Mouse (Mus musculus): ENCODE measurements around the gene Acadl.

The Acadl gene

DNA sequence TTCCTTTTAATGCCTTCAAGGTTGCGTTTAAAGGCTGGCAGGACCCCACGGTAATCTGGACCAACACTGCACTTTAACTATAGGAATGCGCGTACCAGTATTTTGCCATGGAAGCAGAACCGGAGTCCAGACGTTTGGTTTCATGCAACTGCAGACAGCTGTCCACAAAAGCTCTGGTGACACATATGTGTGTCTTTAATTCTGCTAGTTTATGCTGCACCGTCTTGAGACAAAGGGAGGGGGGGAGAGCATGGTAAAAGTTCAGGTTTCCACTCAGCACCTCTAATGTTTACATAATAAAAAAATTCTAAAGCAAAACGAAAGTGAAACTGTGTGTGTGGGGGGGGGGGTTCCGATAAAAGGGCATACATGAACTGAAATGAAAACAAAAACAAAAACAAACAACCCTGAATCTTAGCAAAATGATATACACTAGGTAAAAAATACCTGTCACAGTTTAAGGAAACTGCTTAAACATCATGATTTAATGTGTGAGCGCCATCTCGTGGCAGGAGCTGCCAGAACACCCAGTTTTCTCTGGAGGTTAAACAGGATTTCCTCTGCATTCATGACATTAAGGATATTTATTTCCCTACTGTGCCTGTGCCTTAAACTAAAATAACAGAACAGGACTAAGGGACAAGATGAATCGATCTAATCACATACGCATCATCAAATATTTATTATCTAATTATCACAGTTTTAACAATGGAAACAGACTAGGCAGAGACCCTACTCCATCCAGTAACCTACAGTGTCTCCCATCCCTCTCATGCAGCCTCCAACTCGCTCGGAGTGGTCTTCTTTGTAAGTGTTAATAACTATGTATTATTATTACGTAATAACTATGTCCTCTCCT is 24.7 kb downstream of the Acadl start:
- peak; percentile 76 for DNase-seq

DNA sequence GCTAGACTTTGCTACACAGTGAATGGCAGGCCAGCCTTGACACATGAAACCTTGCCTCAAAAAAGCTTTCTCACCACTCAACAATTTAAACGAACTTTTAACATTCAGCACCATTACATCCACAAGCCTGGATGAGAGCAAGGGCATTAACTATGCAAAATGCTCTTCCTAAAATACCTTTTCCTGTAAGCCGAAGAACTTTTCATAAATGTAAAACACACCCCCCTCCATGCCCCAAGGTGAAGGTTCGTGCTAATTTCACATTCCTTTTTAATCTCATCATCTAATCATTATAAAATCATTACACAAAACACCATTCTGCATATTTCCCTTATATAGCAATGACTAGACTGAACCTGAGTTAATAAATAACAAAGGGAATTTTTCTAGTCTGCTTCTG is 25.9 kb downstream of the Acadl start:
- DNase-seq: no peak

DNA sequence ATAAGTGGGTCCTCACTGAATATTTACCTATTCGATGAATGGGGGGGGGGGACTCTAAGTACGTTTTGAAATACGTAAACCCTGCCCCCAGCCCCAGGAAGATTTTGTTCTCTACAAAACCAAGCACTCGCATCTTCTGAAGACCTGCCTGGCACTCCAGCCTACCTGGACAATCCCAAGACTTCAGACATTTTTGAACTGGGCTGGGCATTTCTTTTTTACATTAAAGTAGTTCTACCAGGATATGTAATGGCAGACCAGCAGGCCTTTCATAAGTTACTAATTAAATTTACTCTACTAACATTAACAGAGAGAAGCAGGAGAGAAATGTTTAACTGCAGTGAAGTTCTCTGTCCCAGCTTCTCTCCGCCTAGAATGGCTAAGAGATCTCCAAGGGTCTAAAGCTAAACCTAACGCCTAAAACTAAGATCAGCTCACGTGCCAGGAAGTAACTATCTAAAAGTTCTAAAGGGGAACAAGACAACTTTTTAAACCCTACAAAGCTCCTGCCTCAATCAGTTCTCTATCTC is 30.4 kb downstream of the Acadl start:
- DNase-seq: no peak

DNA sequence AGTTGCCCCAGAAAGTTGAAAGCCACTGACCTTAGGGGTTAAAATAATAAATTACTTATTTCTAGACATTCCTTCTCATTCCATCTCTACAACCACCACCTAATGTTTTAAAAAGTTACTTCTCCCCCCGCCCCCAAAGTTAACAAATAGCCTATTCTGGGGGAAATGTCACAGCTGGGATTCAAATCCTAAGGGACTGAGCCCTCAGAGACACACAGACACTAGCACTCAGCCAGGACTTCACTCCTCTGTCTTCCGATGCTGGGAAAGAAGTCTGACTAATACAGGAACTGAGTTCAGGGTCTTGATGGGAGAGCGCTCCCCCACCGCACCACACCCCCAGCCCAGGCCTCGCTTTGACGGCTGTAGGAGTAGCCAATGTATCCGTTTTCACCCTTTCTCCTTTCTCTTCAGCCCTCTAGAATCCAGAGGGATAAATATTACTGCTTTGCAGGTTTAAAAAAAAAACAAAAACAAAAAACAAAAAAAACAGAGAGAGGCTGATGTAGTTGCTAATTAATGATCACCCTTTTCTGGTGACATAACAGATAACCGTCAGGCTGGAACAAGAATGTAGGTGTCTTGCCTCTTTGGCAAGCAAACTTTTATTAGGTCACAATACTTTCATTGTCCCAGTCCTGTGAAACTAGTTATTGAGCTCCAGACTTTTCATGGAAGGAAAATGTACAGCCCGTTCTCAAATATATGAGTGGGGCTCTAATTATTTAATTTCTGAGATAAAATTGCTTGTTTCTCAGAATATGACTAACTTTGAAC is 31.1 kb downstream of the Acadl start:
- no peak for DNase-seq

DNA sequence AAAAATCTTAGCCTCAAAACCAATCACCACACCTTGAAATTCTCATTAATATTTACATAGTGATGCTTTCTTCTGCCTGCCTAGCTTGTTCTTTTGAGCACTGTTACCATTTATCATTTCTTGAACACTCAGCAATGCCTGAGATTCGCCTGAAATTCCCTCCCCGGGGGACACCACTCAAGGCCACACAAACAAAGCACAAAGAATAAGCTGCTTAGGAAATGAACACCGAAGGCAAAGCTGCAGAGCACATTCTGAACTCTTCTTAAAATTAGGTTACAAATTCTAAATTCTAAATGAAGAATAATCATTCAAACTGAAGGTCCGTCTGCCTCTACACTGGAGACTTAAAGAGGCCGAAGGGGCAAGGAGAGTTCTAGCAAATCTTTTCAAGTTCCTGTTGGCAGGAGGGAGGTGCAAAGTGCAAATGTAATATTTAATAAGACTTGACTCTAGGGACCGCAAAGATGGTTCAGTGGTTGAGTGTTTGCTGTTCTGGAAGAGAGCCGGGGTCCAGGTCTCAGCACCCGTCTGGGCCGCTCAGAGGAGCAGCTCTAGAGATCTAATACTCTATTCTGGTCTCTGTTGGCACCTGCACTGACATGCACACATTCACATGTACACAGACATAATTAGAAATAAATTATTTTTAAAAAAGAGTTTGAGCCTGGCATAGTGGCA is 33.5 kb downstream of the Acadl start:
- no peak for DNase-seq

DNA sequence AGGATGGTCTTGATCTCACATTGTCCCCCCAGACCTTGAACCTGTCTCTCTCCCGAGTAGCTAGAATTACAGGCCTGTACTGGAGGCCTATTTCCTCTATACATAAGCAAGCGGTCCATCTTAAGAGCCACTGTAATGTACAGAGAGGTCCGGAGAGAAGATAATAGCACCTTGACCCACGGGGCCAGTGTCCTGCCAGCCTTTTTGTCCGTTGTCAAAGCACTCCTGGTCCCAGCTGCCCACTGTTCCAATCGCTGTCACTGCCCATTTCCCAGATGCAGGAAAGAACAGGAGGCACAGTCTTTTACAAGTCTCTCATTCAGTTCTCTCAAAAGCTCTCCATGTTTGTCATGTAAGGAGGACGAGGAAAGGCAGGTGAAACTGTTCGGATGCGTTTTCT is 41.1 kb downstream of the Acadl start:
- DNase-seq: no peak

DNA sequence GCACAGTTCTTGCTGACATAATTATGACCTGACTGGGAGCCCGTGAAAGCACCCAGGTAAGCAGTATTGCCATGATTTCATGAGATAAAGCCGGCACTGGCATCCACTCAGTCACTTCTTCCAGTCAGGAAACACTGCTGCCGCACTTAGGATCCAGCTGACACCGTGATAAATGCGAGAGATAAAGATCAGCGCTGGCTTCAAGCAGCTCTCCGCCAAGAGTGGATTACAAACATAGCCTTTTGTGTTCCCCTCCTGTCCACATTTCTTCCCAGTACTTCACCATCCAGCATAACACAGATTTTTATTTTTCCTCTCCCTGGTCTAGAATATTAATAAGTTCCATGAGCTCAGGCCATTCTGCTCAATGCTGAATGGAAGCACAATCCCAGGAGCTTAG is 42.8 kb downstream of the Acadl start:
- no peak for DNase-seq

DNA sequence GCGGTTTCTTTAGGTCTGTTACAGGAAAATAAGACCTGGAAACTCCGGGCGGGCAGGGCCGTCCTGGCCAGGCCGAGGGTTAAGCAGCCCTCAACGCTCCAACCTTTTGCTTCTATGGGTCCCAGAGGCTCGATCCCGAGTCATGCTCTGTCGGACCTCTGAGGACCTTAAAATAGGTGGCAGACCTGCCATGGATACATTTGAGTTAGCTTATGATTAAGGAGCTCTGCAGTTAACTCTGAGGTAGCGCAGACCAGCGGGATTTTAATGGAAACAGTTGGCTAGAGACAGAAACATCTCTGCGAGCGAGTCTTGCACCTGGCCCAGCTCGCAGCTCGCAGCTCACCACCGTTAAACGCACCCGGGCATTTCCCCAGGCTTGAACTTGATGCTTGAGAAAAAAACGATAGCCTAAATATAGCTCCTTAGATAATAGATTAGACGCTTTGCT is 45.2 kb downstream of the Acadl start:
- DNase-seq: no peak

DNA sequence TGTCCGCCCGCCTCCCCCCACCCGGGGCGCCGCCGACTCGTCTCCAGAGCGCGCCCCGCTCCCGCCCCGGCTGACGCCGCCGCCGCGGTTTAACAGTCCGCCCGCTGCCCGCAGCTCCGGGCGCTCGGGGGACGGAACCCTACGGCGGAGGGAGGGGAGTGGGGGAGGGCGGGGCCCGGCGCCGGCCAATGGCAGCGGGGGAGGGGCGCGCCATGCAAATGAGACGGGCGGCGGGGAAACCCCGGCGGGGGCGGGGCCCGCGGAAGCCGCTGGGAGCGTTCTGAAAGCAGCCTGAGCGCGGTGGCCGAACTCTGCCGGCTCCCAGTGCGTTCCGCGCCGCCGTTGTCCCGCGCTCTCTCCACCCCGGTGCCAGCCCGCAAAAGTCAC is 45.6 kb downstream of the Acadl start, which contains the start of gene Kansl1l:
Gene Kansl1l (minus strand): TSS at position 110 of the 387 bp plus-strand sequence.
- DNase-seq: peak; percentile 95

DNA sequence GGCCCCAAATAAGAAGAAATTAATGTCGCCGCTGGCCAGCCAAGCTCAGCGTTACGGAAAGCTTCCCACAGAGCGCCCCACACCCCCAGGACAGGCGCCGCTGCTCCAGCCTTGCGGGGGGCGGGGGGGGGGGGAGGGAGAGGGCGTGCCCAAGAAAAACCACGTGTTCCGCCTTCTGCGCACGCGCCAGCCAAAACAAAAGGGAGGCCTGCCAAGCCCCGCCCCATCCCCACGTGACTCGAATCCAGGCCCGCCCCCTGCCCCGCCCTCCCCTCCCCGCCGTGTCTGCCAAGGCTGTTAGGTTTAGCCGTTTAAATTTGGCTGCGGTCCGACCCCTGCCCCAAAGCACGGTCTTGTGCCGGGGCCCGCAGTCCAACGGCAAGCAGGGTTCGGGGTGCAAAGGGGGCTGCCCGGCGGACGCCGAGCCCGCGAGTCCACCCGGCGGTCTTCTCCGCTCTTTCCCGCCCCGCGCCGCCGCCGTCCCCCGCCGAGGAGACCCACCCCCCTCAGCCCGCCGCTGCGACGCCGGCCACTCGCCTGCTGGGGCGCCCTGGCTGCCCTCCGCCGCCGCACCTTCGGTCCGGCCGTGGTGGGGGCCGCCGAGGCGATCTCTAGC is 46.1 kb downstream of the Acadl start:
- DNase-seq: peak; percentile 92

DNA sequence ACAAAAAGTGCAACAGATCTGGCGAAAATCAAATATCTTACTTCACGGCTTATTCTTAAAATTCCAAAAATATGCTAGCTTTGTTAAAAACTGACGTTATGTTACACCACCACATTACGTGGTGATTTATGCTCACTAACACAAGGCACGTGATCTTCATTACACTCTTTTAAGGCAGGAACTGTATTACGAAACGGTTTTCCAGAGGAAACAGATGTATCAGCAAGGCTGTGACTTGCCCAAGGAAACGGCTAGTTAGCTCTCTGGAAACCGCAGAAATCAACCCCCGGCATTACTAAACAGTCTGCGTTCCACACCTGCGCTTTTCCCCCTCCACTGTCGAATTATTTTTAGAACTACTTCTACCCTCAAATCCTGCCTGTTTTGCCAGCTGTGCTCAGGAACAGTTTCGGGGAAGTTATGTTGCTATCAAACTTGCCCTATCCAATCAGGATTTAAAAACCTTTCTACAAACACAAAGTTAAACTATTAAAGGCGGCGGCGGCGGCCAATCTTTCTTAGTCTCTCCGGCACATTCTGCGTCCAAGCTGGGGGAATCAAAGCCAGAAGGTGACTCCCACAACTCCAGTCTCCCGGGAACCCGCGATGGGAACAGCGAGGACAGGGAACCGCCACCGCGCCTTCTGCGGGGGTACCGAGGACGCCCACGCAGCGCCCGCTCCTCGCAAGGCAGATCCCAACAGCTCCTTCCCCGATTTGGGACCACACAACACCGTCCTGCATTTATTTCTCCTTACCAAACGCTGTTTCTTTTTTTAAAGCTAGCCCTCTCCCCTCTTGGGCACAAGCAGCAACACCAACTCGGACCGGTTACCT is 46.9 kb downstream of the Acadl start:
- DNase-seq: peak; percentile 72

DNA sequence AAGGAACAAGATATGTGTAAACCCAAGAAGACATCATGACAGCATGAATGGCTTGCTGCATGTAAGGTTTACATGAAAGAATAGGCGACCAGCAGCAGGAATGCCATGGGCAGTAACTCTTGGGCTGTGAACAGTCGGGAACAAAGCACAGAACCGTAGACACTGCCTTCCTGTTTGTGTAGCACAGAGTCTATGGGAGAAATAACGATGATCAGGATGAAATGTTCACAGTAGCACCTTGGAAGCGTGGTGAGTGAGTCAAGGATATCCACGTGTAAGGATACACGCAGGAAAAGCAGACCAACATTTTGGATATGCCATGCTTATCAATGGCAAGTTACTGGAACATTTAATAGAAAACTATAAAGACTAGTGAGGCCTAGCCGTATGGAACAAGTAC is 48.3 kb downstream of the Acadl start:
- DNase-seq: no peak

DNA sequence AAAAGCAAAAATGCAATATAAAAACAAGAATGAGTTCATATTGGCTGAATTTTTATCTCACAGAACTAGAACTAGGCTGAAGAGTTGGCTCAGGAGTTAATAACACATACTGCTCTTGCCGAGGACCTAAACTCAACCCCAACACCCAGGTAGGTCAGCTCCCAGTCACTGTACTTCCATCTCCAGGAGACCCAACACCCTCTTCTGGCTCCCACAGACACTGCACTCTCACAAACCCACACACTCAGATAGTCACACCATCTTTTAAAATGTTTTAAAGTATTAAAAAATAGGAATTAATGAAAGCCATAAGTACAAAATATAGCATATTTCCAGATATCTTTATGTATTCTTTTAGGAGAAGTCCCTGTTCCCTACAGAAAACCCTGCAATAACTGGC is 49.9 kb downstream of the Acadl start:
- DNase-seq: no peak

DNA sequence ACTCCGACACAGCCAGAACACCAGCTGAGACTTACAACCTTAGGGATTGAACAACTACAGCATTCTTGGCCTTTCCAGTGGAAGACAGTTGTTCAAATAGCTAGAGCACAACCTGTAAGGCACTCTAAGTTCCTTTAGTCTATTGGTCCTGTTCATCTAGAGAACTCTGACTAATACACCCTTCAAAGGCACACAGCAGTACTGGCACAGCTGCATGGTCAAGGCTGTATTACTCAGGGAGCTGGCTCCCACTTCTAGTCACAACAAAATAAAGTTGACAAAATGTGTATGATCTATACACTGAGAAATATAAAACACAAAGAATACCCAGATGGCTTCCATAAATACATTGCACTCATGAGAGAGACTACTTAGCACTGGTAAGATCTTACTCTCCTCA is 56.3 kb downstream of the Acadl start:
- DNase-seq: no peak

DNA sequence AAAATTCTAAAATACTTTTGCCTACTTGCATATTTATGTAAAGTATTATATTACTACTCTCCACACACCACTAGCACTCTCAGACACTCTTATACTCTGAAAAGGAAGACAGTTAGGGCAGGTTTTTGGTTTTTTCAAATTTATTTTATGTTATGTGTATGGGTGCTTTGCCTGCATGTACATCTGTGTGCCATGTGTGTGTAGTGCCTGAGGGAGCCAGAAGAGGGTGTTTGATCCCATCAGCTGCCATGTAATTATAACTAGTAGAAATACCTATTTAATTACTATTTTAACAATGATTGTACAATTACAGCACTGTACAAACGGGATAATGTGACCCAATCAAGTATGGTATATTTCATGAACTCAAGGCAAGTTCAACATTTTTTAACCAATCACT is 57.7 kb downstream of the Acadl start:
- no peak for DNase-seq

DNA sequence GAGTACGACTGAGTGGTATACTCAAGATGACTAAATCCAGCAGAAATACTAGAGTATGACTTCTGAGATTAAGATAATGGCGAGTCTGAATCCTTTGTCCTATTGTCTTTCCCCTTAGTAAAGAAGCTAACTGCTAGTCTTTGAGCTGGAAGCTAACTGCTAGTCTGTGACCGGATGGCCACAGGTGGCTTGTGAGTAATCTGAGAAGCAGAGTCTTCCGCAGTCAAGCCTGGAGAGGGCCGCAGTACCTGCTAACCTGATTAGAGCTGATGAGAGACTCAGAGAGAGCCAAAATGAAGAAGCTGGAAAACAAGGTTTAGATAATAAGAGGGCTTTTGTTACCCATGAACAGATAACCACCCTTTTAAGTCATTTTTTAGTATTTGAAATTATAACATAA is 58.4 kb downstream of the Acadl start:
- no peak for DNase-seq

DNA sequence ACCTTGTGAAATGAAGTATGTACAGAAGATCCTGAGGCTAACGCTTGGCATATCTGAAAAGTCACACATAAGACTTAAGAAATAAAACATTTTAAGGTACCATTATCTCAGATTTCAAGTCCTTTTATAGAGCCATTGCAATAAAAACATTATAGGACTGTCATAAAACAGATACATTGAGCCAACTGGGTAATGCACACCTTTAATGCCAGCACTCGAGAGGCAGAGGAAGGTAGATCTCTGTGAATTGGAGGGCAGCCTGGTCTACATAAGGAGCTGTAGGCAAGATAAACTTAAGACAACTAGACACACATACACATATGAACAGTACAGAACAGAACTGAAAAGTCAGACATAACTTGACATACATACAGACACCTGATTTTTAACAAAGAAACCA is 65.1 kb downstream of the Acadl start:
- DNase-seq: no peak

DNA sequence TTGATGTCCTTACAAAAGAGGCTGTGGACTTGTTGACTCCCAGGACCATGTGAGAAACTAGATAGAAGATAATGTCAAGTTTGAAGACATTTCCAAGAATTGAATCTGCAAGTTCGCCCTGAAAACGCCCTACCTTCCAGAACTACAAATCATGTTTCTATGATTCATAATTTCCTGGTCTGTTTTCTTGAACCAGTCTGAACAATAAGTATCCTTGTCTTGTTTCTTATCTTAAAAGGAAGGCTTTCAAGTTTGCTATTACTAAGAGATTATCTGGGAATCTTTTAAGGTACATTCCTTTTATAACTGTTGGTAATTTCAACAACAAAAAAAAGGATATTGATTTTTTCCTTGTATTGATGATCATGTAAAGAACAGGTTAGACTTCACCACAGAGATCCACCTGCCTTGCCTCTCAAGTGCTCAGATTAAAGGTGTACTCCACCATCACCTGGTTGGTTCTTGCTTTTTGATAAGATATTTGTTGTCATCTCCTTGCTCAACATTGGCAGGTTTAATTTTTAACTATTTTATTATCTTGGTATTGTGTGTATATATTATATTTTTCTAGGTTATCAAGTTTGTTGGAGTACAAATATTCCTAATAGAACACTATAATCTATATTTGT is 70.1 kb downstream of the Acadl start:
- no peak for DNase-seq

DNA sequence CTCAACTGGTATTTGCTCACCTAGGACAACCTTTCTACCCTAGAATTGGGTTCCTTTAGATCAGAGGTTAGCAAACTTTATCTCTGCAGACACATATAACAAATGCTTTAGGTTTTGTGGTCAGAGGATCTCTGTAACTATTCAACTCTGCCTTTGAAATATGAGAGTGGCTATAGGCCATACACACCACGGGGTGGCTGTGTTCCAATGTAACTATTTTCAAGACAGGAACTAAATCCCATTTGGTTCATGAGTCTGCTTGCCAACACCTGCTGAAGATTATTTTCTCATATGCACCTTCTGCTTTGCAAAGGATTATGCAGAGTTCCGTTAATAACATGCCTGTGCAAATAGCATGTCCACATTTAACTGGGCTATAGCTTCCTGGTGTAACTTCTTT is 80.8 kb downstream of the Acadl start:
- DNase-seq: no peak

DNA sequence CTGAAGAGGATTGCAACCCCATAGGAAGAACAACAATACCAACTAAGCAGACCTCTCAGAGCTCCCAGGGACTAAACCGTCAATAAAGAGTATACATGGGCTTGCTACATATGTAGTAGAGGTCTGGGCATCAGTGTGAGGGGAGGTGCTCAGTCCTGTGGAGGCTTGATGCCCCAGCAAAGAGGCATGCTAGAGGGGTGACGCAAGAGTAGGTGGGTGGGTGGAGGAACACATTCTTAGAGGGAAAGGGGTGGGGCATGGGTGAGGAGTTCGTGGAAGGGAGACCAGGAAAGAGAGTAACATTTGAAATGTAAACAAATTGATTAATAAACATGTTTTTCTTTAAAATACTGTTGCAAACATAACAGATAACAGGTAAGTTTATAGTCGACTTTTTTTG is 82.0 kb downstream of the Acadl start:
- DNase-seq: no peak
